Mouse (Mus musculus): ENCODE measurements around the gene Magi1. TPM values are rescaled to one million over a fixed set of nuclear protein-coding genes. Genes with fewer than 3 reads are reported as not detected.
A peak's percentile ranks its signal among the peaks of the same experiment; 100 is the strongest.

The Magi1 gene
- polyA plus RNA-seq, 1 experiment from 2014 or later: 7.0 TPM

GRCm38 (mm10) chr6:94169581-94170194, 114.0 kb downstream of the Magi1 start:
- Histone ChIP-seq H3K9ac (replicated peaks; ENCODE audit: low read length) (no peak overlapping the region), H3K4me2 (replicated peaks; ENCODE audit: low read depth, low read length) (no peak overlapping the region), H3K4me3 (ENCODE audit: low read length) (no peak overlapping the region), H3K27me3 (ENCODE audit: insufficient read depth, low read length) (no peaks in the 10 kb centered on the region), H3K36me3 (ENCODE audit: insufficient read depth, low read length) (no peaks in the 10 kb centered on the region), H3K4me1 (ENCODE audit: insufficient read depth, low read length) (peaks cover 13% of the 10 kb centered on the region; the same call in 1 of the 2 replicates), H3K27ac (ENCODE audit: low read length) (peak overlapping the region; percentile 41), H3K9me3 (ENCODE audit: low read length) (no peaks in the 10 kb centered on the region)
- peak; percentile 66 for ATAC-seq (ENCODE audit: low FRiP score, low TSS enrichment)
- 68% methylated on average over 9 of the region's 9 CpGs for WGBS

- 81% methylated on average over 1 of the region's 1 CpGs for WGBS
- Histone ChIP-seq H3K4me3 (ENCODE audit: low read length) (no peak overlapping the region), H3K27ac (ENCODE audit: low read length) (0 out of 2 replicates have a peak overlapping the region, but pooled peaks have one; percentile 35), H3K27me3 (ENCODE audit: insufficient read depth, low read length) (no peaks in the 10 kb centered on the region), H3K4me2 (replicated peaks; ENCODE audit: low read depth, low read length) (no peak overlapping the region), H3K9ac (replicated peaks; ENCODE audit: low read length) (no peak overlapping the region), H3K36me3 (ENCODE audit: insufficient read depth, low read length) (no peaks in the 10 kb centered on the region), H3K4me1 (ENCODE audit: insufficient read depth, low read length) (peaks cover 30% of the 10 kb centered on the region), H3K9me3 (ENCODE audit: low read length) (no peaks in the 10 kb centered on the region)
- no peak for ATAC-seq (ENCODE audit: low FRiP score, low TSS enrichment)
These were observed 117.8 kb downstream of the Magi1 start for GRCm38 (mm10) chr6:94165951-94166350.

GRCm38 (mm10) chr6:94164753-94165536, 118.8 kb downstream of the Magi1 start:
- Histone ChIP-seq H3K27me3 (ENCODE audit: insufficient read depth, low read length) (no peaks in the 10 kb centered on the region), H3K4me2 (replicated peaks; ENCODE audit: low read depth, low read length) (no peak overlapping the region), H3K9me3 (ENCODE audit: low read length) (no peaks in the 10 kb centered on the region), H3K4me1 (ENCODE audit: insufficient read depth, low read length) (peaks cover 30% of the 10 kb centered on the region), H3K36me3 (ENCODE audit: insufficient read depth, low read length) (no peaks in the 10 kb centered on the region), H3K4me3 (ENCODE audit: low read length) (no peak overlapping the region), H3K27ac (ENCODE audit: low read length) (no peak overlapping the region), H3K9ac (replicated peaks; ENCODE audit: low read length) (no peak overlapping the region)
- ATAC-seq (ENCODE audit: low FRiP score, low TSS enrichment): no peak
- WGBS: 81% methylated on average over 9 of the region's 9 CpGs

GRCm38 (mm10) chr6:94163325-94163995, 120.3 kb downstream of the Magi1 start:
- Histone ChIP-seq H3K4me1 (ENCODE audit: insufficient read depth, low read length) (peaks cover 30% of the 10 kb centered on the region), H3K9me3 (ENCODE audit: low read length) (no peaks in the 10 kb centered on the region), H3K27ac (ENCODE audit: low read length) (peak overlapping the region; percentile 57; the same call in 1 of the 2 replicates), H3K27me3 (ENCODE audit: insufficient read depth, low read length) (no peaks in the 10 kb centered on the region), H3K36me3 (ENCODE audit: insufficient read depth, low read length) (no peaks in the 10 kb centered on the region), H3K4me3 (ENCODE audit: low read length) (no peak overlapping the region), H3K4me2 (replicated peaks; ENCODE audit: low read depth, low read length) (0 out of 2 replicates have a peak overlapping the region, but pooled peaks have one; percentile 5), H3K9ac (replicated peaks; ENCODE audit: low read length) (no peak overlapping the region; the same call in 1 of the 2 replicates)
- ATAC-seq (ENCODE audit: low FRiP score, low TSS enrichment): no peak
- 39% methylated on average over 9 of the region's 9 CpGs for WGBS

GRCm38 (mm10) chr6:94162918-94163317, 120.8 kb downstream of the Magi1 start:
- Histone ChIP-seq H3K9ac (replicated peaks; ENCODE audit: low read length) (no peak overlapping the region), H3K4me2 (replicated peaks; ENCODE audit: low read depth, low read length) (0 out of 2 replicates have a peak overlapping the region, but pooled peaks have one; percentile 5), H3K27ac (ENCODE audit: low read length) (no peak overlapping the region; the same call in 1 of the 2 replicates), H3K27me3 (ENCODE audit: insufficient read depth, low read length) (no peaks in the 10 kb centered on the region), H3K36me3 (ENCODE audit: insufficient read depth, low read length) (no peaks in the 10 kb centered on the region), H3K4me1 (ENCODE audit: insufficient read depth, low read length) (peaks cover 30% of the 10 kb centered on the region), H3K9me3 (ENCODE audit: low read length) (no peaks in the 10 kb centered on the region), H3K4me3 (ENCODE audit: low read length) (no peak overlapping the region)
- 57% methylated on average over 8 of the region's 8 CpGs for WGBS
- no peak for ATAC-seq (ENCODE audit: low FRiP score, low TSS enrichment)

- no peak overlapping the region for H3K27ac ChIP-seq (ENCODE audit: low read length)
- ATAC-seq (ENCODE audit: low FRiP score, low TSS enrichment): no peak
- WGBS: 62% methylated on average over 2 of the region's 2 CpGs
- no peak overlapping the region for H3K9ac ChIP-seq (replicated peaks; ENCODE audit: low read length)
- H3K27me3 ChIP-seq (ENCODE audit: insufficient read depth, low read length): no peaks in the 10 kb centered on the region
- no peak overlapping the region for H3K4me3 ChIP-seq (ENCODE audit: low read length)
- H3K36me3 ChIP-seq (ENCODE audit: insufficient read depth, low read length): no peaks in the 10 kb centered on the region
- H3K4me1 ChIP-seq (ENCODE audit: insufficient read depth, low read length): peaks cover 19% of the 10 kb centered on the region
- H3K9me3 ChIP-seq (ENCODE audit: low read length): no peaks in the 10 kb centered on the region
- H3K4me2 ChIP-seq (replicated peaks; ENCODE audit: low read depth, low read length): no peak overlapping the region
These were observed 124.5 kb downstream of the Magi1 start for GRCm38 (mm10) chr6:94159256-94159655.

GRCm38 (mm10) chr6:94158119-94158848, 125.4 kb downstream of the Magi1 start:
- H3K4me3 ChIP-seq (ENCODE audit: low read length): no peak overlapping the region
- no peaks in the 10 kb centered on the region for H3K27me3 ChIP-seq (ENCODE audit: insufficient read depth, low read length)
- H3K27ac ChIP-seq (ENCODE audit: low read length): no peak overlapping the region
- H3K4me1 ChIP-seq (ENCODE audit: insufficient read depth, low read length): peaks cover 15% of the 10 kb centered on the region
- H3K9ac ChIP-seq (replicated peaks; ENCODE audit: low read length): no peak overlapping the region
- no peaks in the 10 kb centered on the region for H3K36me3 ChIP-seq (ENCODE audit: insufficient read depth, low read length)
- no peaks in the 10 kb centered on the region for H3K9me3 ChIP-seq (ENCODE audit: low read length)
- 80% methylated on average over 3 of the region's 3 CpGs for WGBS
- no peak overlapping the region for H3K4me2 ChIP-seq (replicated peaks; ENCODE audit: low read depth, low read length)
- no peak for ATAC-seq (ENCODE audit: low FRiP score, low TSS enrichment)

GRCm38 (mm10) chr6:94155996-94156395, 127.7 kb downstream of the Magi1 start:
- H3K9me3 ChIP-seq (ENCODE audit: low read length): no peaks in the 10 kb centered on the region
- ATAC-seq (ENCODE audit: low FRiP score, low TSS enrichment): no peak; the same call in 1 of the 2 replicates
- H3K9ac ChIP-seq (replicated peaks; ENCODE audit: low read length): no peak overlapping the region
- H3K4me2 ChIP-seq (replicated peaks; ENCODE audit: low read depth, low read length): no peak overlapping the region
- H3K4me3 ChIP-seq (ENCODE audit: low read length): no peak overlapping the region
- H3K27me3 ChIP-seq (ENCODE audit: insufficient read depth, low read length): no peaks in the 10 kb centered on the region
- H3K4me1 ChIP-seq (ENCODE audit: insufficient read depth, low read length): peaks cover 7% of the 10 kb centered on the region
- 0 out of 2 replicates have a peak overlapping the region, but pooled peaks have one; percentile 24 for H3K27ac ChIP-seq (ENCODE audit: low read length)
- WGBS: 65% methylated on average over 4 of the region's 4 CpGs
- no peaks in the 10 kb centered on the region for H3K36me3 ChIP-seq (ENCODE audit: insufficient read depth, low read length)

GRCm38 (mm10) chr6:94154854-94155601, 128.7 kb downstream of the Magi1 start:
- Histone ChIP-seq H3K27me3 (ENCODE audit: insufficient read depth, low read length) (no peaks in the 10 kb centered on the region), H3K4me1 (ENCODE audit: insufficient read depth, low read length) (peaks cover 12% of the 10 kb centered on the region), H3K4me3 (ENCODE audit: low read length) (no peak overlapping the region), H3K27ac (ENCODE audit: low read length) (no peak overlapping the region), H3K36me3 (ENCODE audit: insufficient read depth, low read length) (no peaks in the 10 kb centered on the region), H3K9ac (replicated peaks; ENCODE audit: low read length) (no peak overlapping the region), H3K9me3 (ENCODE audit: low read length) (no peaks in the 10 kb centered on the region), H3K4me2 (replicated peaks; ENCODE audit: low read depth, low read length) (no peak overlapping the region)
- ATAC-seq (ENCODE audit: low FRiP score, low TSS enrichment): no peak
- WGBS: 76% methylated on average over 3 of the region's 3 CpGs

Data from kidney, embryonic 16.5 days (tissue).